Mouse (Mus musculus) adrenal gland, postnatal 4 days (tissue): ENCODE data around the gene H2-Eb2. TPM values are rescaled to one million over a fixed set of nuclear protein-coding genes. Genes with fewer than 3 reads are reported as not detected.

Experiments
- DNase-seq, 2 experiments: peaks; one replicate each; pipeline ENCODE4 v3.0.0; 2021 to 2022; ENCODE audit warnings: low spot score in 2 of 2, mixed read lengths in 2 of 2
- total RNA-seq, 2 experiments: library from RNA; stranded (reverse); gene quantifications; 2 replicates each; pipeline ENCODE4 v1.2.3; 2021

H2-Eb2 gene
- total RNA-seq, 2 experiments from 2014 or later: not detected

- DNase-seq: no peak
These were observed 29.1 kb downstream of the H2-Eb2 start, which contains the start of gene Btnl2 for GRCm38 (mm10) chr17:34354539-34354938. Btnl2 (plus strand) TSS chr17:34354822.

DNA sequence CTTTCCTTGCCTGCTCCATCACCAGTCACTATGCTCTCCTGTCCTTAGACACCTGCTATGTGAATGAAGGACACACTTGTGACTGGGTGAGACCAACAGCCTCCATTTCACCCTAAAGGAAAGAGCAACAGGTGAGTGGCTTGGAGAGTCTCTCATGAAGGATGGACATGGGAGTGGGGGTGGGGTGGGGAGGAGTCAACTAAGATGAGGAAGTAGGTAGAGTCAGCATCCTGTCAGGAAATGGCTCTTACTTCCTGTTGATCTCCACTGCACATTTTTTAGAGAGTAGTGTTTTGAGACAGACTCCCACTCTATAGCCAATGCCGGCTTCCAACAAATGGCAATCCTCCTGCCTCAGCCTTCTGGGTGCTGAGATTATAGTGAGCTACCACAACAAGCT is 29.5 kb downstream of the H2-Eb2 start:
- DNase-seq: no peak

DNA sequence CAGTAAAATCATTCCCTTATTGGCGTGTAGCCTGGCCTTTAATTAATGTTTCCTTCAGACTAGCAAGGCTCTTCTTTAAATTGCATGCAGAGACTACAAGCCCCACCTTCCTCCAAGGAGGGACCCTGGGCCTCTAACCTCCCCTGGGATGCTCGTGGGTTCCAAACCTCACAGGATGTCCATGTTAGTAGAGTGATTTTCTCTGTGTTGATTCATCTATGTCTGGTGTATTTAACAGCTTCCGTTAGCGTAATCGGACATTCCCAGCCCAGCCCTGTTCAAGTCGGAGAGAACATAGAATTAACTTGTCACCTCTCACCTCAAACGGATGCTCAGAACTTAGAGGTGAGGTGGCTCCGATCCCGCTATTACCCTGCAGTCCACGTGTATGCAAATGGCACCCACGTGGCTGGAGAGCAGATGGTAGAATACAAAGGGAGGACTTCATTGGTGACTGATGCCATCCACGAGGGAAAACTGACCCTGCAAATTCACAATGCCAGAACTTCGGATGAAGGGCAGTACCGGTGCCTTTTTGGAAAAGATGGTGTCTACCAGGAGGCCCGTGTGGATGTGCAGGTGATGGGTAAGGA is 37.6 kb downstream of the H2-Eb2 start:
- no peak for DNase-seq

DNA sequence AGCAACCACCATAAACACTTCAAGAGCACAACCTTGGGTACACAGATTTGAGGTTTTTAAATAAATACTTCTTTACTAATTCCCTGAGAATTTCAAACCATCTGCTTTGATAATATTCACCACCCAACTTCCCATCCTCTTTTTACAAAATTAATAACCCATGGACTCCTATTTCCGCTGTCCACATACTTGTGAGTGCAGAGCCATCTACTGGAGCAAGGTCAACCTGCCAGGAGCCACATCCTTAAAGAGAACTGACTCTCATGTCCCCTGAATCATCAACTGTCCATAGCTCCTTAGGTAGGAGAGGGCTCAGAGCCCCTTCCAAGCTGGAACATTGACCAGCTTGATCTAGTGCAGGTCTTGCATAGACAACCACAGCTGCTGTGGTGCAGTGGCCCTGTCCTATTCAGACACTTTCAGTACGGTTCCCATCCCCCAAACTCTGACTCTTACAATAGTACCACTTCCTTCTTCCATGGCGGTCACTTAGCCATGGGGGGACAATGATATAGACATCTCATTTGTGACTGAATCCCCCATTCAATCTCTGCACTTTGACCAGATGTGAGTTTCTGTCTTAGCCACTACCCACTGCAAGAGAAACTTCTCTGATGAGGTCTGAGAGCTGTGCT is 38.3 kb downstream of the H2-Eb2 start:
- no peak for DNase-seq

DNA sequence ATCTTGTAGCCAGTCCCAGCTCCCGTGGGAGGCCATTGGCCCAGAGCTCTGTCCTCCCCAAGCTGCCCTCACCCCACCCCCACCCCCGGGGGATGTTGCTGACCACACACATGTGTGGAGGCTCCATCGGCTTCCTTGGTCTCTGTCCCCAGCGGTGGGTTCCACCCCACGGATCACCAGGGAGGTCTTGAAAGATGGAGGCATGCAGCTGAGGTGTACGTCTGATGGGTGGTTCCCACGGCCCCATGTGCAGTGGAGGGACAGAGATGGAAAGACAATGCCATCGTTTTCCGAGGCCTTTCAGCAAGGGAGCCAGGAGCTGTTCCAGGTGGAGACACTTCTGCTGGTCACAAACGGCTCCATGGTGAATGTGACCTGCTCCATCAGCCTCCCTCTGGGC is 39.6 kb downstream of the H2-Eb2 start:
- no peak for DNase-seq

GRCm38 (mm10) chr17:34370563-34370962 is 45.1 kb downstream of the H2-Eb2 start:
- DNase-seq: no peak

DNA sequence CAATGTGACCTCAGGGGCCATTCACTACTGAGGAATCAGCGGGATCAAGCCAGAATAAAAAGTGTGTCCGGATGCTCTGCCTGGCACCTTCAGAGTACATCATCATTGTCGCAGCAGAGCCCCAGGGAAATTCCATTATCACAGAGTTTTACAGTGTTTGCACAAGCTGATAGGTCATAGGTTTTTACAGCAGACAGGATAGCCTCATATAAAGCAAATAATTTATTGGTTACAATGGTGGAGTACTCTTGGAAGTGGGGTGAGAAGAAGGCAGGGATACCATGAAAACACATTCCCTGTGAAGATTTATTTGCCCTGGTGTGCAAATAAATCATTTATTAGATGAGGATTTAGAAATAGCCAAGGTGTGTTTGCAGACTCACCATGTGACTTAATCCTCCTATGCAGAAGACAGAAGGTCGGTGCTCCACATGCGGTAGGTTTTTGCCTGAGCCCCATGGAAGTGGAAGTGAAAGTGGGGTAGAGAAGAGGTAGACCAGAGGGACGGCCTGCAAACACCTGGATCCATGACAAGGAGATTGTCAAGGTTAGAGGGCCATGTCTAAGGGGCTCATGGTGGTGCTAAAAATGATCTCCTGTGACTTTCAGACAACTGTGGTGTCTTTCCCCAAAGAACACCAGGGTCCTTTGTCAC is 47.7 kb downstream of the H2-Eb2 start:
- no peak for DNase-seq

- DNase-seq: no peak
These were observed 51.4 kb downstream of the H2-Eb2 start, which contains the start of gene Btnl1 for GRCm38 (mm10) chr17:34376847-34377246. Btnl1 (plus strand) TSS chr17:34377132.

DNA sequence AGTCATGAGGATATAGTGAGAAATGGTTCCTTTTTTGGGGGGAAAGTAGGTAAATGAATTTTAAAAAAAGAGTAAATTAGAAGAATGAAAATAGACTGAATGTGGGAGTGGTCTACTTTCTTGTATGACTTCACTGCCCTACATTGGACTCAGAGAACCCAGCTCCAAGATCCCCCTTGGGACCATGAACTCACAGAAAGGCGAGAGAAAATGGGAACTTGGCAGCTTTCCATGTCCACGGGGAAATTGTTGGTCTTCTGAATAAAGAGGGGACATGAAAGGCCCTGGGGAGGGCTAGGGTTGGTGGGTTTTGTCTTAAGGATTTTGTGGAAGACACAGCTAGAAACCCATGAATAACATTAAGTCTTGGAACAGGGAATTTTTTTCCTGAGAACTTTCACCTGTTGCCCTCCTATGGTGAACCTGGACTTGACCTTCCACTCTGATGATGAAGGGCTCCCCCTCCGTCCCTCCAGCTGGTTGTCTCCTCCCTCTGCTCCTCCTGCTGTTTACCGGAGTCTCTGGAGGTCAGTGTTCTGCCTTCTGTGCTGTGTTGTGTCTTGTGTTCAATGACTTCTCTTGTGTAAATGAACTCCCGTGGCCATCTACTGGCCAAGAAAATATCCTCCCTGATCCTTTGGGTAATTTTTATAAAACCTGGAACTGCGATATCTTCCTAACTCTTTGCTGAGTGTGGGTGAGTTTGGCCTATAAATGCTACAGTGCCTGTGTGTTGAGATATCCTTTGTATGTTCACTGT is 52.2 kb downstream of the H2-Eb2 start:
- DNase-seq: no peak

DNA sequence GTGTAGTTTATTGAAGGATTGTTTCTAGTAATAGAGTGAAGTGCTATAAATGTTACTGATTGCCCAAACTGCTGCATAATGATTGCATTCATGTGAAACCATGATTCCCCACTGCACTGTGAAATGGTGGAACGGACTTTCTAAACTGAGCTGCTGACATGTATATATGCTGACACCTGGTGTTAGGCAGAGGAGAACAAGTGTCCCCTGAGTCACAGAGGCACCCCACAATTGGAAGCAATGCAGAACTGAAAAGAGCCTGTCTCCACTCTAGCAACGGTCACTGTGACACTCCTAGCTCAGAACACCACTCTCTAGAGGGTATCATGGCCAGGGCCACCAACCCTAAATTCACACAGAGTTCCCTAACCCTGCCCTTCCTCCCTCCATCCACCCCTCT is 53.3 kb downstream of the H2-Eb2 start:
- no peak for DNase-seq

DNA sequence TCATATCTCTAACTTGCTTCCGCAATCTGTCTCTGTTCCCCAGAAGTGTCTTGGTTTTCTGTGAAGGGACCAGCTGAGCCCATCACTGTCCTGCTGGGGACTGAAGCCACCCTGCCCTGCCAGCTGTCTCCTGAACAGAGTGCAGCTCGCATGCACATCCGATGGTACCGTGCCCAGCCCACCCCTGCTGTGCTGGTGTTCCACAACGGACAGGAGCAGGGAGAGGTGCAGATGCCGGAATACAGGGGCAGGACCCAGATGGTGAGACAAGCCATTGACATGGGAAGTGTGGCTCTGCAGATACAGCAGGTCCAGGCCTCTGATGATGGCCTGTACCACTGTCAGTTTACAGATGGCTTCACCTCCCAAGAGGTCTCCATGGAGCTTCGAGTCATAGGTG is 54.0 kb downstream of the H2-Eb2 start:
- DNase-seq: no peak

- no peak for DNase-seq
These were observed 56.4 kb downstream of the H2-Eb2 start for GRCm38 (mm10) chr17:34381876-34382275.

DNA sequence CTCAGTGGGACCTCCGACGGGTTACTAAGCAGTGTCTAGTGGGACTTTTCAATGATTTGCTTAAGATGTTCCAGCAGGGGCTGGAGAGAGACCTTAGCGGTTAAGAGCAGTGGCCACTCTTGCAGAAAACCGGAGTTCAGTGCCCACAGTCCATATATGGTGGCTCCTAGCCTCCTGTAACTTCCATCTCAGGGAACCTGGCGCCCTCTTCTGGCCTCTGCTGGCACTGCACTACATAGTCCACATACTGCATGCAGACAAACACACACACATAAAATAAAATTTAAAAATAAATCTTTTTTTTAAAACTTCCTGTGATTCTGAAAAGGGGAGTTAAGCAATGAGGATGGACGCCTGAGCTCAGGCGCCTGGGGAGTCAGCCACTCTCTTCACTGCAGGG is 57.7 kb downstream of the H2-Eb2 start:
- DNase-seq: no peak

- no peak for DNase-seq
These were observed 59.2 kb downstream of the H2-Eb2 start for GRCm38 (mm10) chr17:34384699-34385098.

GRCm38 (mm10) chr17:34386656-34387055 is 61.2 kb downstream of the H2-Eb2 start:
- no peak for DNase-seq

- no peak for DNase-seq
These were observed 63.0 kb downstream of the H2-Eb2 start for GRCm38 (mm10) chr17:34388513-34388912.

Other genes with a start within 250 kb of the H2-Eb2 start
- gene H2-Oa, start 233.3 kb upstream of the H2-Eb2 start, total RNA-seq: under 1 TPM in 1 of 2 experiments, not detected in 1; 0.31 TPM
- gene H2-DMa, start 206.1 kb upstream of the H2-Eb2 start, total RNA-seq: 10 to 100 TPM; 11.2 to 11.7 TPM
- 100 to 1,000 TPM; 225 to 226 TPM for gene Brd2, start 203.0 kb upstream of the H2-Eb2 start, total RNA-seq
- 1 to 10 TPM; 1.2 to 3.0 TPM for gene H2-DMb2, start 182.4 kb upstream of the H2-Eb2 start, total RNA-seq
- gene H2-DMb1, start 172.6 kb upstream of the H2-Eb2 start, total RNA-seq: 1 to 10 TPM; 1.9 to 3.8 TPM
- 10 to 100 TPM; 20.8 to 22.1 TPM for gene Tap1, start 138.1 kb upstream of the H2-Eb2 start, total RNA-seq
- gene Psmb9, start 137.9 kb upstream of the H2-Eb2 start, total RNA-seq: 10 to 100 TPM; 12.6 to 15.0 TPM
- 10 to 100 TPM; 25.0 to 27.4 TPM for gene Psmb8, start 127.9 kb upstream of the H2-Eb2 start, total RNA-seq
- gene Tap2, start 122.1 kb upstream of the H2-Eb2 start, total RNA-seq: 10 to 100 TPM; 32.9 to 33.2 TPM
- gene H2-Ob, start 86.8 kb upstream of the H2-Eb2 start, total RNA-seq: under 1 TPM; 0.28 to 0.65 TPM
- gene H2-Ab1, start 68.0 kb upstream of the H2-Eb2 start, total RNA-seq: 10 to 100 TPM; 11.1 to 12.8 TPM
- gene H2-Aa, start 37.8 kb upstream of the H2-Eb2 start, total RNA-seq: 10 to 100 TPM in 1 of 2 experiments, 1 to 10 TPM in 1; 9.1 to 15.9 TPM
- gene H2-Eb1, start 19.8 kb upstream of the H2-Eb2 start, total RNA-seq: 10 to 100 TPM in 1 of 2 experiments, 1 to 10 TPM in 1; 5.7 to 12.3 TPM
- under 1 TPM; 0.45 TPM for gene Btnl2, start 29.2 kb downstream of the H2-Eb2 start, total RNA-seq
- gene Btnl1, start 51.5 kb downstream of the H2-Eb2 start, total RNA-seq: not detected
- 1 to 10 TPM; 5.8 to 6.3 TPM for gene BC051142, start 73.2 kb downstream of the H2-Eb2 start, total RNA-seq
- gene Btnl4, start 151.7 kb downstream of the H2-Eb2 start, total RNA-seq: not detected
- not detected for gene Btnl6, start 191.7 kb downstream of the H2-Eb2 start, total RNA-seq
- 10 to 100 TPM; 36.1 to 37.1 TPM for gene Notch4, start 238.6 kb downstream of the H2-Eb2 start, total RNA-seq